Mouse (Mus musculus): ENCODE results near the gene Ermap. TPM values are rescaled to one million over a fixed set of nuclear protein-coding genes. Genes with fewer than 3 reads are reported as not detected.

The Ermap gene
- total RNA-seq, 2 experiments from 2014 or later, result 292 to 505 TPM

DNA sequence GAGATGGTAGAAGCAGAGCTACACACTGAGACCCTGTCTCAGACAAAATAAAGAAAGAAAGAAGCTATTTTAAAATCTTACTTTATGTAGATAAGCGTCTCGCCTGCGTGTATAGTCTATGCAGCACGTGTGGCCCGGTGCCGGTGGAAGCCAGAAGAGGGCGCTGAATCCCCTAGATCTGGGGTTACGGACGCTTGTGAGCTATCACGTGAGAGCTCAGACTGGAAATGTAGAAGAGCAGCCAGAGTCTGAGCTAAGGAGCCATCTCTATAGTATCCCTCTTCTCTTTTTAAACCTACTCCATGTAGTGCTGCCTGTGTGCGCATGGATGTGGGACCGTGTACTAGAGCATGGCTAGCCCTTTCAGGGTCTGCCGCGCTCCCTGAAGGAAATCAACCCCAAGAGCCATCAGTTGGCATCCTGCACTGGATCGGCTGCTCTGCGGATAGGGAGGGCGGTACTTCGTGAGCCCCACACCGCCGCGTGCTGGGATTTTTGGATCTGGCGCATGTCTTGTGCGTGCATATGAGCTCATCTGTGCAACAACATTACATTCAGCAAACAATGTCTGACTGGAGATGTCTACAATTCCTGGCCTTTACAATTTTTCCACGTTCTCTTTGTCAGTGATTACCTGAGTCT is 47.5 kb downstream of the Ermap start:
- peak; percentile 72 for ATAC-seq (replicated peaks; ENCODE audit: low FRiP score, low TSS enrichment, poor library complexity, severe bottlenecking)

DNA sequence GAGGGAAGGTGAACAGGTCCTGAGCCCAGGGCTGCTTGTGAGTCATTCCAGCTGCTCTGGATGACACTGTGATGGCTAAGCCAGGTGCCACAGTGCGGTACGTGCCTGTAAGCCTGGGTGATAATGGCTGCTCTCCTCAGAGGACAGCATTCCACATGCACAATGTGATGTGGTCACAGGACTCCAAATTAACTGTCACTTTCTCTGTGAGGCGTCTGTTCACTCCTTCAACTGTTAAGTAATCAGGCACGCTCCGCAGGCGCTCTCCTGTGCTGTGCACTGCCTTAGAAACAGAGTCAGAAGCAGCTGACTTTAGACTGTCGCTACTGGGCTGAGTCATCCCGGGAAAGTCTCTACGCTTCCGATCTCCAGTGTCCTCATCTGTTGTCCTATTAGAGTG is 48.6 kb downstream of the Ermap start:
- ATAC-seq (replicated peaks; ENCODE audit: low FRiP score, low TSS enrichment, poor library complexity, severe bottlenecking), result no peak

DNA sequence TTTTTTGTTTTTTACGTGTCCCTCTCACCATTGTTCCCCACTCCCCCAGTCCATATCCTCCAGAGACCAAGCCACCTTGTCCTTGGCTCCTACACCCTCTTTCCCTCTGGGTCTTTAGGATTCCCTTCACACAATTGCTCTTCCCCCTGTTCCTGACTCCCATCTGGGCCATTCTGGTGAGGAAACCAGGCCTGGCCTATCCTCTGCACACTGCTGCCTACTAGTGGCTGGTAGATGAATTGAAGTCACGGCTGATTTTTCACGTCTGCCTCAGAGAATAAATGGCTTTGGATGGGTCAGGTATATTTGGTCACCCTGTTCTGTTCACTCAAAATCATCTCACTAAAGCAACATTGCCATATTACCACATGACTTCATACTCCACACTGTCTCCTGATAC is 49.7 kb downstream of the Ermap start:
- peak; percentile 47; the same call in 1 of the 2 replicates for ATAC-seq (replicated peaks; ENCODE audit: low FRiP score, low TSS enrichment, poor library complexity, severe bottlenecking)

DNA sequence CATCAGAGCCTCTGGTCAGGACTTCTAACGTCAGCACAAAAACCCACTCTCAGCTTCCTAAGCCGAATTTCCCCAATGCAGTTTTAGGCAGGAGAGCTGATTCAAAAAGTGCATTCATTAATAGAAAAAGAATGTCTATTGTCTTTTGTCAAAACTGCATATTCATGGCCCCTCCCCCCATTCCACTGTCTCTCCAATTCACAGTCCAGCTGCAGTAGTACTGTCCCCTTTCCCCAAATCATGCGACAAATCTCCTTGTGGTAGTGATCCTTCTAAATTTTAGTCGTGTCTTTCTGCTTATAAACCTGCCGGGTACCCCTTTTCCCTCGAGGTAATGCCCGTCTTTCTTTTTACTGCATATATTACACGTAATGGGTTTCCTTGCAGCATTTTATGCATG is 51.0 kb downstream of the Ermap start:
- ATAC-seq (replicated peaks; ENCODE audit: low FRiP score, low TSS enrichment, poor library complexity, severe bottlenecking), result no peak

DNA sequence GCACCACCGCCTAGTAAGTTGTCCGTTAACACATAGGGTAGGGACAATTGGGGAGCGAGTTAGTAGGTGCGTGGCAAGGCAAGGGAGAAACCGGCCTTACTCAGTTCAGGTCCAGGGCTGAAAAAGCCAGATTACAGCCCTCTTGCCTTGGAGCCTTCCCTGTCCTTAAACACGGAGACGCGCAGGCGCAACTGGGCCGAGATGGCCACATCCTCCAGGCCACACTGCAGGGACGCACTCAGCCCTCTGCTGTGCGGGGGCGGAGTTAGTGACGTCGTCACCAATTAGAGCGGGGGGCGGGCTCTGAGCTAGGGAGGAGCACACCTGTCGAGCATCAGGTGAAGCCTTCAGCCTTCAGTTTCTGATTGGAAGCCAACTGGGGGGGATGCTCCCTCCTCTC is 51.6 kb downstream of the Ermap start:
- ATAC-seq (replicated peaks; ENCODE audit: low FRiP score, low TSS enrichment, poor library complexity, severe bottlenecking), result no peak

DNA sequence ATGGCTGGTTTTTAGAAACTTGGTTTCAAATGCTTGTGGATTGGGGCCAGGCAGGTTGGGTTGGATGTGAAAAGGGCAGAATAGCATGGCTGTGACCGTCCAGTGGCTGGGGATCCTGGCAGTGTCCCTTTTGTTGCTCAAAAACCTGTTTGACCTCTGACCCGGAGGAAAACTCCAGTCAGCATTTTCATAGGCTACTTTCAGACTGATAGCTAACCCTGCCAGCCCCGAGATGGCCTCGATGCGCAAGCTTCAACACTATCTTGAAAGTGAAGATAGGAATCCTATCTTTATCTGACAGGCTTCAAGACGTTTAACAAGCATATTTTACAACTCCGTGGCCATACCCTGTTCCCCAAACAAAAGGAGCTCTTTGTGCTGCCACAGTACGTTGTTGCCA is 52.5 kb downstream of the Ermap start:
- ATAC-seq (replicated peaks; ENCODE audit: low FRiP score, low TSS enrichment, poor library complexity, severe bottlenecking), result no peak

DNA sequence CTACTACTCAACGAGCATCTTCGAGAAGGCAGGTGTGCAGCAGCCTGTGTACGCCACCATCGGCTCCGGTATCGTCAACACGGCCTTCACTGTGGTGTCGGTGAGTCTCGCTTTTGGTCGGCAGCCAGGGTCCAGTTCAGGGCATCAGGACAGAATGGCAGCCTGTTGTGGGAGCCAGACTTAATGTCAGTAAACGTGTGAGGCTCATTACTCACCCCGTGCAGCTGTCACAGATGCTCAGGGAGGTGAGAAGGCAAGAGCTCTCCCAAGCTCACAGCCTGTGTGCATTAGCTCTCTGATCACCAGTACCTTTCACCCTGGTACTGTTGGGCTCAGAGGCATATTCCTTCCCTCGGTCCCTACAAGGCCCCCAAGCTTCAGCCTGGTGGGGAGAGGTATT is 56.0 kb downstream of the Ermap start:
- no peak for ATAC-seq (replicated peaks; ENCODE audit: low FRiP score, low TSS enrichment, poor library complexity, severe bottlenecking)

DNA sequence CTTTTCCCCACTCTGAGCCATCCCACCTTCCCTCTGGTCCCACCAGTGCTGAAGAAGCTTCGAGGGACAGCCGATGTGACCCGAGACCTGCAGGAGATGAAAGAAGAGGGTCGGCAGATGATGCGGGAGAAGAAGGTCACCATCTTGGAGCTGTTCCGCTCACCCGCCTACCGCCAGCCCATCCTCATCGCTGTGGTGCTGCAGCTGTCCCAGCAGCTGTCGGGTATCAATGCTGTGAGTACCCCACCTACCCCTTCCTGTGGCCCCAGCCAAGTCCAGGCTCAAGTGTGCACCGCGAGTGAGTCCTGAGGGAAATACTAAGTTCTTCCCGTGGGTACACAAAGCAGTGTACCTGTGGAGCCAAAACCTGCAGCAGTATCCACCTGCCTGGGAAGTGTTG is 56.5 kb downstream of the Ermap start:
- ATAC-seq (replicated peaks; ENCODE audit: low FRiP score, low TSS enrichment, poor library complexity, severe bottlenecking), result no peak

DNA sequence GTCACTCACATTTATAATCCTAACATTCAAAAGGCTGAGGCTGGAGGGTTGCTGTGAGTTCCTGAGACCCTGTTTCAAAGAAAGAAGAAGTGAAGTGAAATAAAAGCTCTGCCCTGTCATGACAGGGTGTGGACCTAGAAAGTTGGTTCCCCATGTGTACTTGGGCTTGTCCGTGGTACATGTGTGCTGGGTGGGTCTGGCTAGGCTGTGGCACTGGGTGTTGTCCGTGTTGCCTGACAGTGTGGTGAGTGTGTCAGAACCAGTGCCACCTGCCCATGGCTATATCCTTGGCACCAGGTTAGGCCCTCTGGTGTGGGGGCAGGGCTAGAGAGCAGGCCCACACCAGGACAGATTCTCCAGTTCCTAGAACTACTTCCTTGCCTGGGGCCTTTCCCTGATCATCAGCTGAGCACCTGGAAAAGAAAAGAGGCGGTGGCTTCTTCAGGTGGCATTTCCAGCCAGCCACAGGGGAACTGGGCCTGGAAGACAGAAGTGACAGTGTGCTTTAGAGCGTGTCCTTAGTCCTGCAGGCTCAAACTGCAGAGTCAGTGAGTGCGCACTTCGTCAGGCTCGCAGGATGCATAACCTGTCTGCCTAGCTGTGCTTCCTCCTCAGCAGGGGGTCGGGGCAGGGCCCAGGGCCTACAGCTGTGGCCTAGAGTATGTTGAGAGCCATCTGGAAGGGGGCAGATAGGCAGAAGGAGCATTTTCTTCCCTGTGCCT is 58.5 kb downstream of the Ermap start:
- no peak for ATAC-seq (replicated peaks; ENCODE audit: low FRiP score, low TSS enrichment, poor library complexity, severe bottlenecking)

DNA sequence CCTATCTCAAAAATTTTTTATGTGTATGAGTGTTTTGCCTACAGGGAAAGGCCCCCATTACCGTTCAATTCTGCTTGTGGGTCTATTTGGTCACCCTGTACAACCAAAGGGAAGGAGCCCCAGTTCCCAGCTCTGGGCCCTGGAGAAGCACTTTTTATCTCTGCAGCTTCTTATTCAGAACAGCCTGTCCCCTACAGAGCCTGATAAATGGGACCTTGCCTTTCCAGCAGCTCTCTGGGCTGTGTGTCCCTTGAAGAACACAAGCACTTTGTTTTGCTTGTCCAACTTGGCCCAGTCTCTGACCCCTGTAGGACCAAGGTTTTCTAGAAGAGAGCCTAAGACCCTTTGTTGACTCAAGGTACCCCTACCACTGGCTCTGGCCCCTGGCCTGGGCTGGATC is 60.7 kb downstream of the Ermap start:
- ATAC-seq (replicated peaks; ENCODE audit: low FRiP score, low TSS enrichment, poor library complexity, severe bottlenecking), result no peak

DNA sequence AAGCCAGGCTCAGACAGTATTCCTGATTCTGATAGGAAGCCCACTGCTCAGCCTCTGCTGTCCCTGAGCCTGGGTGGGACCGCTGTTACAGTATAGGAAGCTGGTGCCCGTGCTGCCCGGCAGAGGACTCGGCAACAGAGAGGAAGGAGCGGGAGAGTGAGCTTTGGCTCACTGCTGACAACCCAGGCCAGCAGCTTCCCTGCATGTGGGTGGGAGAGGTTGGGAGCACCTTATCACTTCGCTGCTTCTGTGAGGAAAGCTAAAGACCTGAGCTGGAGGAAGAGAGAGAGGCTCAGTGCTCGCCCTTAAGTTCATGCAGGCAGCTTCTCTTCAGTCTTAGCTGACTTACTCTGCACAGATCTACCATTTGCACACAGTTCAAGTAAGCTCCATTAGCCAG is 61.3 kb downstream of the Ermap start:
- no peak for ATAC-seq (replicated peaks; ENCODE audit: low FRiP score, low TSS enrichment, poor library complexity, severe bottlenecking)

DNA sequence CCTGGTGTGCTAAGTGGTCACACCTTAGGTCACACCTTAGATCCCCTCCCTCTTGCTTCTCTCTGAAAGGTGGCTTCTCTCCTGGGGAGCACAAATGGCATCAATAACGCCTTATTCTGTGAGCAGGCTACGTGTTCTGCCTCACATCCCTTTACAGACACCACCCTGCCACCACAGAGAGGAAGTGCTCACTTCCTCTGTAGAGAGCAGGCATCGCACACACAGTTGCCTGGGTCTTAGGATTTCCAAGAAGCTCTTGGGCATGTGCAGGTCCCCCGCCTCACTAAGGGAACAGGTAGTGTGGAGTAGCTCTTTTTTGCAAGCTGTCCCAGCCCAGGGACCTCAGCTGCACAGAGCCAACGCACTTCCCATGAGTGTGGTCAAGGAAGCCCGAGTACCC is 62.6 kb downstream of the Ermap start:
- peak; percentile 47; the same call in 1 of the 2 replicates for ATAC-seq (replicated peaks; ENCODE audit: low FRiP score, low TSS enrichment, poor library complexity, severe bottlenecking)

DNA sequence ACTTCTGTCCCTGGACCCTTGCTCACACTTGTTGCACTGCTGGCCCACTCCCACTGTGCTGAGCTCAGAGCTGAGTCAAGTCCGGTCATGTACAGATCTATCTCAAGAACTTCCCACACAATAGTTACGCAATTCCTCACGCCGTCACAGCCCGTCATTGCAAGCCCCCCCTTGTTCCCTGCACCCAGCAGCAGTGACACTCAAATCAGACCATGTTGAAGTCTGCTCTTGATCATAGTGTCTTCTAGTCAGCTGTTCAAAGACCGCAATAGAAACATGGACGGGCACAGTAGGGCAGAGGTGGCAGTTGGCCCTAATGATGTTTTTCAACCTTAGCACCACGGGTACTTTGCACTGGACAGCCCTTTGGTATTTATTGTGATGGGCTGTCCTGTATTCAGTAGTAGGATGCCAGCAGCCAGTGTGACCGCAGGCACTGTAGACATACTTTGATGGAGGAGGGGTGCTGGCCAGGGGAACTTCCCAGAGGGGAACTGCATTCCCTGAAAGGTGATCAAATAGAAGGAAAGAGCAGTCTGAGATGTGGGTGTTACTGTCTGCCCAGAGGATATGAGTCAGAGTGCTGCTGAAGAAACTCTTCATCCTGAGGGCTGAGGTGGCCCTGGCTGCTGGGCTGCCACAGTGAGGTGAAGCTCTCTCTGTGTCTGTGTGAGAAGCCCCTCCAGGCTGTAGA is 64.1 kb downstream of the Ermap start:
- ATAC-seq (replicated peaks; ENCODE audit: low FRiP score, low TSS enrichment, poor library complexity, severe bottlenecking), result no peak

Other genes starting within 250 kb of the Ermap start
- gene Lao1, start 228.4 kb downstream of the Ermap start, total RNA-seq (2014; fragmentation: Nextera tagmentation), result not detected in 2 replicates
- gene Lao1, start 228.4 kb downstream of the Ermap start, total RNA-seq (2017), result not detected in 2 replicates
- gene Slc2a1, start 81.3 kb downstream of the Ermap start, total RNA-seq (2014; fragmentation: Nextera tagmentation), result 0.98 and 2.6 TPM in 2 replicates
- gene Slc2a1, start 81.3 kb downstream of the Ermap start, total RNA-seq (2017), result 2.1 and 5.0 TPM in 2 replicates
- 44.4 and 47.3 TPM in 2 replicates for gene Zfp691, start 15.8 kb downstream of the Ermap start, total RNA-seq (2014; fragmentation: Nextera tagmentation)
- gene Zfp691, start 15.8 kb downstream of the Ermap start, total RNA-seq (2017), result 6.5 and 8.1 TPM in 2 replicates
- 107 and 124 TPM in 2 replicates for gene Svbp, start 5.3 kb upstream of the Ermap start, total RNA-seq (2014; fragmentation: Nextera tagmentation)
- 47.7 and 52.9 TPM in 2 replicates for gene Svbp, start 5.3 kb upstream of the Ermap start, total RNA-seq (2017)
- gene Tmem269, start 28.2 kb upstream of the Ermap start, total RNA-seq (2014; fragmentation: Nextera tagmentation), result not detected in 2 replicates
- not detected in 2 replicates for gene Tmem269, start 28.2 kb upstream of the Ermap start, total RNA-seq (2017)
- 9.7 and 17.1 TPM in 2 replicates for gene AU022252, start 42.7 kb upstream of the Ermap start, total RNA-seq (2014; fragmentation: Nextera tagmentation)
- gene AU022252, start 42.7 kb upstream of the Ermap start, total RNA-seq (2017), result 6.2 and 18.2 TPM in 2 replicates
- 9.5 and 14.0 TPM in 2 replicates for gene P3h1, start 42.9 kb upstream of the Ermap start, total RNA-seq (2014; fragmentation: Nextera tagmentation)
- gene P3h1, start 42.9 kb upstream of the Ermap start, total RNA-seq (2017), result 11.0 and 12.8 TPM in 2 replicates
- not detected in 2 replicates for gene Cldn19, start 65.4 kb upstream of the Ermap start, total RNA-seq (2014; fragmentation: Nextera tagmentation)
- gene Cldn19, start 65.4 kb upstream of the Ermap start, total RNA-seq (2017), result not detected in 2 replicates
- 1,098 and 1,257 TPM in 2 replicates for gene Ybx1, start 104.6 kb upstream of the Ermap start, total RNA-seq (2014; fragmentation: Nextera tagmentation)
- gene Ybx1, start 104.6 kb upstream of the Ermap start, total RNA-seq (2017), result 1,610 and 1,654 TPM in 2 replicates
- 158 and 164 TPM in 2 replicates for gene Ppih, start 130.5 kb upstream of the Ermap start, total RNA-seq (2014; fragmentation: Nextera tagmentation)
- gene Ppih, start 130.5 kb upstream of the Ermap start, total RNA-seq (2017), result 164 and 168 TPM in 2 replicates
- gene Ccdc30, start 225.5 kb upstream of the Ermap start, total RNA-seq (2014; fragmentation: Nextera tagmentation), result 0.27 TPM in 1 of 2 replicates, not detected in the other
- gene Ccdc30, start 225.5 kb upstream of the Ermap start, total RNA-seq (2017), result 0.50 and 2.9 TPM in 2 replicates
- gene Ppcs, start 232.4 kb upstream of the Ermap start, total RNA-seq (2014; fragmentation: Nextera tagmentation), result 6.3 and 13.0 TPM in 2 replicates
- 3.8 and 4.8 TPM in 2 replicates for gene Ppcs, start 232.4 kb upstream of the Ermap start, total RNA-seq (2017)
- gene Zmynd12, start 232.8 kb upstream of the Ermap start, total RNA-seq (2014; fragmentation: Nextera tagmentation), result not detected in 2 replicates
- gene Zmynd12, start 232.8 kb upstream of the Ermap start, total RNA-seq (2017), result not detected in 2 replicates